Mouse (Mus musculus): ENCODE results near the gene Rasgef1b. TPM values are rescaled to one million over a fixed set of nuclear protein-coding genes. Genes with fewer than 3 reads are reported as not detected.
A peak's percentile ranks its signal among the peaks of the same experiment; 100 is the strongest.

Gene Rasgef1b
- polyA plus RNA-seq, 2 experiments = 4.3 to 9.2 TPM

DNA sequence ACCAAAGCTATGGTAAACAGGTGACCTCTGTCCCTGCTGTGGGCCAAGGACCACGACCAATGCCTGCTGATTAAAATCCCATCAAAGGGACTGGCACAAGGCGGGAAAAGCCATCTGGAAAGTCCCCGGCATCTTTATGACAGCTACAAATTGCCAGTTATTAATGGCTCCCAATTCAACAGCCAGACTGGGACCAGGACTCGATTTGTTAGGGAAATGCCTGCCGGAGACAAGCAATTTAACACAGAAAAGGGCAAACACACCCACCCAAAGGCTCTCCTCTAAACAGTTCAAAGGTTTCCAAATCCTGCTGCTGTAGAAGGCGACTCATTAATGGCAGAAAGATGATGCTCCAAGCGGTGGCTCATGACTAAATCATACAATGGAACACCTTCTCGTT is 13.2 kb upstream of the Rasgef1b start:
- ATAC-seq (ENCODE audit: low FRiP score, low read depth) = no peak
- Histone ChIP-seq H3K36me3 (ENCODE audit: control insufficient read depth, insufficient read depth, low read length) (no peaks in the 10 kb centered on the region), H3K4me1 (ENCODE audit: control insufficient read depth, insufficient read depth, low read length) (peaks cover 2% of the 10 kb centered on the region; the same call in 1 of the 2 replicates)

DNA sequence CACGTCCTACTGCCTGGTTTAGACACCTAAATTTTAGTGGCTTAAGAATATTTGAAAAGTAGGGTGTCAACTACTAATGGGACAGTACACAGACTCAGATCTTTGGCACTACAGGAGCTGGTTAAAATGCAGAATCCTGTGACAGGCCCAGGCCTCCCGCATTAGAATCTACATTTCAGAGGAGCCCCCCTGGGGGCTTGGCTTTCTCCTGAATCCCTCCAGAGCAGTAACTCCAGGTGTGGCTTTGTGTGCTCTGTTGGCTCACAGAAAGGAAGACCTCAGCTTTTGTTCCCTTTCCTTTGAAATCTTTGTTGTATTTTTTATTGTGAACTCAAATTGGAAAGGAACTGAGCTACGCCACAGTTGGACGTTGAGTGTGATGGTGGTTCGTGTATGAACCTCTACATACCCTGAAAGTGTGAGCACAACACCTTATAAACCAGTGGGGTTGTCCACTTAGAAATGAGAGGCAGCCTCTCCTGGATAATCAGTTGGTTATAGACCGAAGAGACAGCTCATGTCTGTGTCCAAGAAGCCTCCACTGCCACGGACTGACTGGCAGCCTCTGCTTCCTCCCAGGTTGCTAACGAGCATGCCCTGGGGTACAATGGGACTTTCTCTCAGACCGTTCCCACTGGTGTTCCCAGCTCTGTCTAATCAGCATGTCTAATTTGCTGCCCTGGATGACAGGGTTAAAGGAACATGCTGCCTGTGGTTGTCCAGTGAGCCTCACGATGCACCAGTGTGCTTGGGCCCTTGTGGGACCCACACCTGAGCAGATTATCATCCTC is 9.3 kb upstream of the Rasgef1b start:
- no peak for ATAC-seq (ENCODE audit: low FRiP score, low read depth)
- WGBS = 34% methylated on average over 10 of the region's 10 CpGs

More for the DNA sequence above, 13.2 kb upstream of the Rasgef1b start:
- TF ChIP-seq POLR2A (IDR thresholded peaks at IDR 0.05; ENCODE audit: borderline replicate concordance, extremely low read depth, insufficient read depth, insufficient read length) = no peak
- H3K27me3 ChIP-seq (ENCODE audit: control insufficient read depth, insufficient read depth, low read length) = no peaks in the 10 kb centered on the region
- no peak overlapping the region for H3K9ac ChIP-seq (ENCODE audit: low read depth, low read length, severe bottlenecking)
- no peak overlapping the region for H3K4me2 ChIP-seq (replicated peaks; ENCODE audit: low read depth, low read length, severe bottlenecking)
- H3K4me3 ChIP-seq (replicated peaks; ENCODE audit: low read length) = no peak overlapping the region
- DNase-seq (ENCODE audit: low spot score) = no peak
- no peak overlapping the region for H3K27ac ChIP-seq (replicated peaks; ENCODE audit: low read depth, low read length)
- WGBS = 13% methylated on average over 8 of the region's 8 CpGs
- H3K9me3 ChIP-seq (ENCODE audit: control insufficient read depth, low read length) = no peaks in the 10 kb centered on the region

DNA sequence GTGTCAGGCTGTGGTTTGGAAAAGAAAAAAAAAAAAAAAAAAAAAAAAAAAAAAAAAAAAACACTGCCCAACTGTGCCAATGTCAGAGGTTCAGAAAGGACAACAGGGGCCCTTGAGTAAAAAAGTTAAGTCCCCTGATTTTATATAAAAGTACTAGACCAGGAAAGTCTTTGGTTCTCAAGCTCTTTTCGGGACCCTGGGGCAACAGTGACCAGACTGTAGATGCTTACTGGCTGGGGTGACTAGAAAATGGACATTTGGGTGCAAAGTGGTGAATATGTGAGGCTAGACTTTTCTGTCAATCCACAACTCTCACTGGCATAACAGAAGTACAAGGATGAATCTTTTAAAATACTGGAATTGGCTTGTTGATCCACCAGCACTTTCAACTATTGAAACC is 1.1 kb upstream of the Rasgef1b start:
- no peak overlapping the region for H3K9ac ChIP-seq (ENCODE audit: low read depth, low read length, severe bottlenecking)
- H3K4me3 ChIP-seq (replicated peaks; ENCODE audit: low read length) = no peak overlapping the region
- ATAC-seq (ENCODE audit: low FRiP score, low read depth) (no peak), DNase-seq (ENCODE audit: low spot score) (no peak)
- H3K27me3 ChIP-seq (ENCODE audit: control insufficient read depth, insufficient read depth, low read length) = no peaks in the 10 kb centered on the region
- no peak overlapping the region for H3K27ac ChIP-seq (replicated peaks; ENCODE audit: low read depth, low read length)
- H3K4me1 ChIP-seq (ENCODE audit: control insufficient read depth, insufficient read depth, low read length) = peaks cover 10% of the 10 kb centered on the region; the same call in 1 of the 2 replicates
- TF ChIP-seq POLR2A (IDR thresholded peaks at IDR 0.05; ENCODE audit: borderline replicate concordance, extremely low read depth, insufficient read depth, insufficient read length) = no peak
- 54% methylated on average over 1 of the region's 1 CpGs for WGBS
- peak overlapping the region; percentile 99; the same call in 1 of the 2 replicates for H3K4me2 ChIP-seq (replicated peaks; ENCODE audit: low read depth, low read length, severe bottlenecking)
- no peaks in the 10 kb centered on the region for H3K9me3 ChIP-seq (ENCODE audit: control insufficient read depth, low read length)
- no peaks in the 10 kb centered on the region for H3K36me3 ChIP-seq (ENCODE audit: control insufficient read depth, insufficient read depth, low read length)

More for the DNA sequence above, 9.3 kb upstream of the Rasgef1b start:
- no peak overlapping the region for H3K9ac ChIP-seq (ENCODE audit: low read depth, low read length, severe bottlenecking)
- H3K4me1 ChIP-seq (ENCODE audit: control insufficient read depth, insufficient read depth, low read length) = 0 out of 2 replicates have a peak, but pooled peaks cover 2% of the 10 kb centered on the region
- no peak overlapping the region for H3K4me3 ChIP-seq (replicated peaks; ENCODE audit: low read length)
- TF ChIP-seq POLR2A (IDR thresholded peaks at IDR 0.05; ENCODE audit: borderline replicate concordance, extremely low read depth, insufficient read depth, insufficient read length) = no peak
- H3K4me2 ChIP-seq (replicated peaks; ENCODE audit: low read depth, low read length, severe bottlenecking) = no peak overlapping the region
- DNase-seq (ENCODE audit: low spot score) = no peak
- no peaks in the 10 kb centered on the region for H3K9me3 ChIP-seq (ENCODE audit: control insufficient read depth, low read length)
- H3K27ac ChIP-seq (replicated peaks; ENCODE audit: low read depth, low read length) = no peak overlapping the region
- H3K27me3 ChIP-seq (ENCODE audit: control insufficient read depth, insufficient read depth, low read length) = no peaks in the 10 kb centered on the region
- no peaks in the 10 kb centered on the region for H3K36me3 ChIP-seq (ENCODE audit: control insufficient read depth, insufficient read depth, low read length)

DNA sequence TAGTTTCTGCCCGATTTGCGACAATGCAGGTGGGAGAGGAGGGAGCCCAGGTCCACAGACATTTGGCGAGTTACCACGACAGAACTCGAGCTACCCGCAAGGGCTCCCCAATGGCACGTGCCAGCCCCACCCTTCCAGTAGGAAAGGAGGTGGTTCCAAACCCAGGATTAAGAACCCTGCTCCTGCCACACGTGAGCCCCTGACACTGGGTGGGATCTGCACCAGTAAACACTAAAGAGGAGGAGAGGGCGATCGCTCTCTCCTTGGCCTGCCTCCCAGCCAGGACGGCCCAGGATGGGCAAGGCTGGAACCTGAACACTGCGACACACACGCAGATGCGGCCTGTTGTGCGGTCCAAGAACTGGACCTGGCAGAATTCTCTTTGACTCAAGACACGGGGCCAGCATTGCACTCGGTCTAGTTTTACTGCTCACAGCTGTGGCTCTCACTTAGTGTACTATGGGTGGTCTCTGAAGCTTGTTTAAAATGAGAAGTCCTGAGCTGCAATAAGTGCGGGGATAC is 557 bp upstream of the Rasgef1b start:
- Histone ChIP-seq H3K9me3 (ENCODE audit: control insufficient read depth, low read length) (no peaks in the 10 kb centered on the region), H3K27me3 (ENCODE audit: control insufficient read depth, insufficient read depth, low read length) (no peaks in the 10 kb centered on the region), H3K27ac (replicated peaks; ENCODE audit: low read depth, low read length) (no peak overlapping the region), H3K36me3 (ENCODE audit: control insufficient read depth, insufficient read depth, low read length) (no peaks in the 10 kb centered on the region), H3K4me1 (ENCODE audit: control insufficient read depth, insufficient read depth, low read length) (peaks cover 10% of the 10 kb centered on the region; the same call in 1 of the 2 replicates), H3K9ac (ENCODE audit: low read depth, low read length, severe bottlenecking) (no peak overlapping the region), H3K4me3 (replicated peaks; ENCODE audit: low read length) (peak overlapping the region; percentile 66), H3K4me2 (replicated peaks; ENCODE audit: low read depth, low read length, severe bottlenecking) (peak overlapping the region; percentile 99)
- 1% methylated on average over 18 of the region's 18 CpGs for WGBS
- DNase-seq (ENCODE audit: low spot score) (peak; percentile 36), ATAC-seq (ENCODE audit: low FRiP score, low read depth) (peak; percentile 61)
- TF ChIP-seq POLR2A (IDR thresholded peaks at IDR 0.05; ENCODE audit: borderline replicate concordance, extremely low read depth, insufficient read depth, insufficient read length) = no peak

DNA sequence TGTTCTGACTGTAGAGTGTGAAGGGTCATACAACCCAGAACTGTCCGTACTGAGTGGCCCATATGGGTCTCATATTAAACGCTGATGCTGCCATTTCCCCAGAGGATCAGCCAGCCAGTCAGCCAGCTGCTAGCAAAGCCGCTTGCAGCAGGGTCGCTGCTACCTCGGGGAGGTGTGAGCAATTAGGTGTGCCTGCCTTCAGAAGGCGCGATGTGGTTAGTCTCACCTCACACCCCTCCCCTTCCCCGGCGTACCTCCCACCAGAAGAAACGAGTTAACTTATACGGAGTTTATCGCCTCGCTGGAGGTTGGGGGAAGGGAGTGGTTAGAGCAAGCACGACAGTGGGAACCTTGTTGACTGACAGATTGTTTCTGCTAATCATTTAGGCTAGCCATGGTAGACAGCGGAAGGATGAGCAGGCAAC is 826 bp downstream of the Rasgef1b start:
- Histone ChIP-seq H3K9ac (ENCODE audit: low read depth, low read length, severe bottlenecking) (peak overlapping the region; percentile 59; the same call in 1 of the 2 replicates), H3K27me3 (ENCODE audit: control insufficient read depth, insufficient read depth, low read length) (no peaks in the 10 kb centered on the region), H3K9me3 (ENCODE audit: control insufficient read depth, low read length) (no peaks in the 10 kb centered on the region), H3K4me2 (replicated peaks; ENCODE audit: low read depth, low read length, severe bottlenecking) (peak overlapping the region; percentile 99), H3K4me3 (replicated peaks; ENCODE audit: low read length) (peak overlapping the region; percentile 66), H3K27ac (replicated peaks; ENCODE audit: low read depth, low read length) (no peak overlapping the region), H3K4me1 (ENCODE audit: control insufficient read depth, insufficient read depth, low read length) (peaks cover 10% of the 10 kb centered on the region; the same call in 1 of the 2 replicates), H3K36me3 (ENCODE audit: control insufficient read depth, insufficient read depth, low read length) (no peaks in the 10 kb centered on the region)
- WGBS = 0% methylated on average over 15 of the region's 15 CpGs
- ATAC-seq (ENCODE audit: low FRiP score, low read depth) = no peak
- DNase-seq (ENCODE audit: low spot score) = no peak
- no peak for TF ChIP-seq POLR2A (IDR thresholded peaks at IDR 0.05; ENCODE audit: borderline replicate concordance, extremely low read depth, insufficient read depth, insufficient read length)
